Mouse (Mus musculus): Measurements from ENCODE around the gene Trarg1. TPM values are rescaled to one million over a fixed set of nuclear protein-coding genes. Genes with fewer than 3 reads are reported as not detected.

Trarg1 gene
- polyA plus RNA-seq, 1 experiment from 2014 or later = 7.1 TPM

GRCm38 (mm10) chr11:76717000-76717399, 37.4 kb downstream of the Trarg1 start:
- H3K27ac ChIP-seq (ENCODE audit: low read length) = no peak overlapping the region
- no peaks in the 10 kb centered on the region for H3K9me3 ChIP-seq (ENCODE audit: low read length)
- 60% methylated on average over 4 of the region's 4 CpGs for WGBS
- no peaks in the 10 kb centered on the region for H3K27me3 ChIP-seq (replicated peaks; ENCODE audit: insufficient read depth, low read length)
- ATAC-seq (no peak), DNase-seq (ENCODE audit: low spot score) (no peak)
- H3K4me3 ChIP-seq (ENCODE audit: low read depth, low read length) = no peak overlapping the region
- no peaks in the 10 kb centered on the region for H3K36me3 ChIP-seq (ENCODE audit: insufficient read depth, low read length)
- H3K9ac ChIP-seq (replicated peaks; ENCODE audit: low read depth) = no peak overlapping the region
- TF ChIP-seq CTCF (IDR thresholded peaks at IDR 0.05) = no peak
- TF ChIP-seq EP300 (IDR thresholded peaks at IDR 0.05) = no peak
- no peak overlapping the region for H3K4me2 ChIP-seq (replicated peaks; ENCODE audit: low read depth, low read length)
- H3K4me1 ChIP-seq (ENCODE audit: insufficient read depth, low read depth, low read length) = no peaks in the 10 kb centered on the region

GRCm38 (mm10) chr11:76723911-76724310, 44.3 kb downstream of the Trarg1 start:
- Histone ChIP-seq H3K27me3 (replicated peaks; ENCODE audit: insufficient read depth, low read length) (no peaks in the 10 kb centered on the region), H3K27ac (ENCODE audit: low read length) (no peak overlapping the region), H3K4me2 (replicated peaks; ENCODE audit: low read depth, low read length) (no peak overlapping the region), H3K36me3 (ENCODE audit: insufficient read depth, low read length) (0 out of 2 replicates have a peak, but pooled peaks cover 3% of the 10 kb centered on the region), H3K4me3 (ENCODE audit: low read depth, low read length) (no peak overlapping the region), H3K4me1 (ENCODE audit: insufficient read depth, low read depth, low read length) (no peaks in the 10 kb centered on the region), H3K9me3 (ENCODE audit: low read length) (no peaks in the 10 kb centered on the region), H3K9ac (replicated peaks; ENCODE audit: low read depth) (no peak overlapping the region)
- ATAC-seq (no peak), DNase-seq (ENCODE audit: low spot score) (no peak)
- TF ChIP-seq EP300 (IDR thresholded peaks at IDR 0.05) = no peak
- WGBS = 72% methylated on average over 8 of the region's 8 CpGs

GRCm38 (mm10) chr11:76728093-76728492, 48.5 kb downstream of the Trarg1 start:
- DNase-seq (ENCODE audit: low spot score) = no peak
- peaks cover 15% of the 10 kb centered on the region; the same call in 1 of the 2 replicates for H3K36me3 ChIP-seq (ENCODE audit: insufficient read depth, low read length)
- H3K4me2 ChIP-seq (replicated peaks; ENCODE audit: low read depth, low read length) = no peak overlapping the region
- no peaks in the 10 kb centered on the region for H3K9me3 ChIP-seq (ENCODE audit: low read length)
- H3K4me3 ChIP-seq (ENCODE audit: low read depth, low read length) = no peak overlapping the region
- H3K4me1 ChIP-seq (ENCODE audit: insufficient read depth, low read depth, low read length) = no peaks in the 10 kb centered on the region
- no peaks in the 10 kb centered on the region for H3K27me3 ChIP-seq (replicated peaks; ENCODE audit: insufficient read depth, low read length)
- ATAC-seq = no peak
- no peak overlapping the region for H3K9ac ChIP-seq (replicated peaks; ENCODE audit: low read depth)
- TF ChIP-seq EP300 (IDR thresholded peaks at IDR 0.05) = no peak
- TF ChIP-seq CTCF (IDR thresholded peaks at IDR 0.05) = no peak
- WGBS = 94% methylated on average over 11 of the region's 11 CpGs
- no peak overlapping the region for H3K27ac ChIP-seq (ENCODE audit: low read length)

- Histone ChIP-seq H3K4me3 (ENCODE audit: low read depth, low read length) (no peak overlapping the region), H3K4me2 (replicated peaks; ENCODE audit: low read depth, low read length) (no peak overlapping the region), H3K9me3 (ENCODE audit: low read length) (no peaks in the 10 kb centered on the region), H3K27me3 (replicated peaks; ENCODE audit: insufficient read depth, low read length) (no peaks in the 10 kb centered on the region), H3K27ac (ENCODE audit: low read length) (peak overlapping the region; percentile 40; the same call in 1 of the 2 replicates), H3K36me3 (ENCODE audit: insufficient read depth, low read length) (peaks cover 31% of the 10 kb centered on the region; the same call in 1 of the 2 replicates), H3K4me1 (ENCODE audit: insufficient read depth, low read depth, low read length) (no peaks in the 10 kb centered on the region), H3K9ac (replicated peaks; ENCODE audit: low read depth) (no peak overlapping the region)
- ATAC-seq (no peak), DNase-seq (ENCODE audit: low spot score) (no peak)
- 52% methylated on average over 3 of the region's 3 CpGs for WGBS
- no peak for TF ChIP-seq EP300 (IDR thresholded peaks at IDR 0.05)
- TF ChIP-seq CTCF (IDR thresholded peaks at IDR 0.05) = no peak
These were observed 51.0 kb downstream of the Trarg1 start for GRCm38 (mm10) chr11:76730650-76731049.

GRCm38 (mm10) chr11:76734560-76734959, 55.0 kb downstream of the Trarg1 start:
- no peak overlapping the region for H3K4me2 ChIP-seq (replicated peaks; ENCODE audit: low read depth, low read length)
- ATAC-seq = peak; percentile 64; the same call in 1 of the 2 replicates
- no peak overlapping the region for H3K9ac ChIP-seq (replicated peaks; ENCODE audit: low read depth)
- H3K27me3 ChIP-seq (replicated peaks; ENCODE audit: insufficient read depth, low read length) = no peaks in the 10 kb centered on the region
- peak overlapping the region; percentile 68; the same call in 1 of the 2 replicates for H3K27ac ChIP-seq (ENCODE audit: low read length)
- no peaks in the 10 kb centered on the region for H3K4me1 ChIP-seq (ENCODE audit: insufficient read depth, low read depth, low read length)
- H3K36me3 ChIP-seq (ENCODE audit: insufficient read depth, low read length) = peaks cover 32% of the 10 kb centered on the region; the same call in 1 of the 2 replicates
- H3K4me3 ChIP-seq (ENCODE audit: low read depth, low read length) = no peak overlapping the region
- no peaks in the 10 kb centered on the region for H3K9me3 ChIP-seq (ENCODE audit: low read length)
- 60% methylated on average over 3 of the region's 3 CpGs for WGBS
- DNase-seq (ENCODE audit: low spot score) = peak; percentile 40
- peak; percentile 55 for TF ChIP-seq EP300 (IDR thresholded peaks at IDR 0.05)
- no peak for TF ChIP-seq CTCF (IDR thresholded peaks at IDR 0.05)

- Histone ChIP-seq H3K27me3 (replicated peaks; ENCODE audit: insufficient read depth, low read length) (no peaks in the 10 kb centered on the region), H3K27ac (ENCODE audit: low read length) (peak overlapping the region; percentile 68), H3K9ac (replicated peaks; ENCODE audit: low read depth) (no peak overlapping the region), H3K9me3 (ENCODE audit: low read length) (no peaks in the 10 kb centered on the region), H3K36me3 (ENCODE audit: insufficient read depth, low read length) (peaks cover 32% of the 10 kb centered on the region; the same call in 1 of the 2 replicates), H3K4me2 (replicated peaks; ENCODE audit: low read depth, low read length) (no peak overlapping the region), H3K4me3 (ENCODE audit: low read depth, low read length) (no peak overlapping the region), H3K4me1 (ENCODE audit: insufficient read depth, low read depth, low read length) (no peaks in the 10 kb centered on the region)
- ATAC-seq = no peak
- peak; percentile 37 for DNase-seq (ENCODE audit: low spot score)
- WGBS = 61% methylated on average over 4 of the region's 4 CpGs
- no peak for TF ChIP-seq EP300 (IDR thresholded peaks at IDR 0.05)
- TF ChIP-seq CTCF (IDR thresholded peaks at IDR 0.05) = no peak
These were observed 56.2 kb downstream of the Trarg1 start for GRCm38 (mm10) chr11:76735753-76736324.
